Mouse (Mus musculus) left cerebral cortex, postnatal 25 days (tissue): ENCODE data around the gene Chst1. TPM values are rescaled to one million over a fixed set of nuclear protein-coding genes. Genes with fewer than 3 reads are reported as not detected.

Source experiments
- DNase-seq, 2 experiments: peaks; one replicate each; pipeline ENCODE4 v3.0.0; 2022; ENCODE audit warnings: low spot score in 2 of 2, mixed read lengths in 1 of 2
- intact Hi-C: fragments of 180-260 bp; cut with DNase I; formaldehyde crosslinking; loops from one replicate; pipeline ENCODE4 v1.15.1; 2025
- total RNA-seq, 2 experiments: library from RNA; stranded (reverse); gene quantifications; 2 replicates each; pipeline ENCODE4 v1.2.3; 2021

The Chst1 gene
- total RNA-seq, 2 experiments from 2014 or later: 240 to 269 TPM

DNA sequence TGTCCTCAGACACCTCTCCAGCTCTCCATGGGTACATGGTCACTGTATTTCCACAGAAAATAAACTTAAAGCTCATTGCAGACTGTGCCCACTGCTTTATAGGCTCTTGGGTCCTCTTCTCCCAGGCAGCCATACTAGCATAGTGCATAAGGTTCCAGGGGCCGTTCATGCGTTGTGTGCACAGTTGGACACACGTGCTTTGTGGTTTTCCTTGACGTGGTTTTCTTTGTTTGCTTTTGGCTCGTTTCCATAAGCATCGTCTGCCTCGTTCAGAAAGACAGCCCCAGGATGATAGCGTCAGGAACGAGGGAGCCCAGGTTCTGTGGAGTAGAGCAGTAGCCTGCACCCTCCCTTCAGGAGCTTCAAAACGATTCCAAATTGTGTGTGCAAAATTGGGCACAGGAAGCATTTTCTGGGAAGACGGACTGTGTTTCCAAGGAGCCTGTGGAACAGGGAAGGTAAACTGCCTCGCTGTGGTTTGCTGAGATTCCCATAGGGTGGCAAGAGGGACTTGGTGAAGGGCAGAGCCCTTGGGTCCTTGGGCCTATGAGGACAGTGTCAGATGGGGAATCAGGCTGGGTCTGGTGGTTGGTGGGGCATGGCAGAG, 8.6 kb downstream of the Chst1 start:
- DNase-seq: peak in 1 of 2 experiments; percentile 59
- intact Hi-C loops: loop anchor here (2.0 to 5.0 kb wide), 3 partner anchors 85 to 229 kb away; no protein-coding TSS in a partner anchor

DNA sequence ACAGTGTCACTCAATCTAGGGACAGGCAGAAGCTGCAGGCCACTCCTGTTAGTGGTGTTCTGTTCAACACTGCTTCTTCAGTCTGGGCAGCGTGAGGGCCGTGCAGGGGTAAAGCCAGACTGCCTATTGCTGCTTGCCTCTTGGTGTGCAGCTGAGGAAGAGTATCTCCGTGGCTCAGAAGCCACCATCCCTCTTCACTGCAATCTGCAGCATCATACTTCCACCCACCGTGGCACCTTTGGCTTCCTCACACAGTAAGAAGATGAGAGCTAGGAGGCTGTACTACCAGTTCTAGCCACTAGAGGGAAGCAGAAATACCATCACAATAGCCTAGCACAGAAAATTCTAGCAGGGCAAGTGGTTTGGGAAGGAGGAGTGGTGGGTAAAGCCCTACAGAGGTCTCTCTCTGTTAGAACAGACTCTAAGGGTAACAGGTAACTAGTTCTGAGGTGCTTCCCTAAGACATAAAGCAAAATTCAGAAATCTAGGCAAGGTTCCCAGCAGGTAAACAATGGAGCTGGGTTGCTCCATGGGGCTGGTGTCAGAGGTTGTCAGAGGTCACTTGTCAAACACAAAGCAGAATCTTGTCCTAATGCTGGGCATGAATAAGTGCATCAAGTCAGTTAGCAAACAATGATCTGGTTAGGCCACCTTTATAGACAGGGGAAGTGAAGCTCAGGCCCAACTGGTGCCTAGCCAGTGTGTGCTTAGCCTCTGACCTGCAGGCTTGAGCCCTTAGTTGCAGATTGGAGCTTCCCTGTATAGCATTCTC, 9.5 kb downstream of the Chst1 start:
- DNase-seq: peak; percentile 81 to 89
- intact Hi-C loops: loop anchor here (2.0 to 5.0 kb wide), 3 partner anchors 84 to 228 kb away; no protein-coding TSS in a partner anchor

DNA sequence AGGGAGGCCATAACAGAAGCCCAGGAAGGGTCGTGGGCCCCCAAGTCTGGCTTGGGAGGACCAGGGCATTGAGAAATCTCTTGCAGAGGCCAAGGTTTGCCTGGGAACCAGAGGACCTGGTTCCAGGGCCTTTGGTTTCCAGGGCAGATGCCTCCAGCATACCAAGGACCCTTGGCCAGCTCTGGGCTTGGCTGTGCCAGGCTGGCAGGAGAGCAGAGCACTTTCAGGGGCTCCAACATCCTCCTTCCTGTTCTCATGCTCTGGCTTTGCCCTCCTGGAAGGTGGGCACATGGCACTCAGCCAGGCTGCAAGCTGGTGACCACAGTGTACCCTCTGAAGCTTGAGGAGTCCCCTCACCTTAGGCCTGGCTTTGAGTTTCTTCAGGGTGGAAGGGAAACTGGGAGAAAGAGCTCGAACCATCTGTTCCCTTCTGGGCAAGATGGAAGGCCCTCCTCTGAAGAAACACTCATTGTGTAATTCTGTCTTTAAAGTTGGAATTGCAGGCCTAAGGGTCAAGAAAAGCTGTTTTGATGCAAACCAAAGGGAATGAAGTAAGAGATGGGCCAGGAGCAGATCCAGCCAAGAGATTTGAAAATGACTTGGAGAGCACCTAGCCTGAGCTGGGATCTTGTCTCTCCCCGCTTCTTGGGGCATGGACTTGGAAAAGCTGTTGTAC, 10.3 kb downstream of the Chst1 start:
- DNase-seq: no peak
- intact Hi-C loops: loop anchor here (2.0 to 5.0 kb wide), 3 partner anchors 83 to 227 kb away; no protein-coding TSS in a partner anchor

DNA sequence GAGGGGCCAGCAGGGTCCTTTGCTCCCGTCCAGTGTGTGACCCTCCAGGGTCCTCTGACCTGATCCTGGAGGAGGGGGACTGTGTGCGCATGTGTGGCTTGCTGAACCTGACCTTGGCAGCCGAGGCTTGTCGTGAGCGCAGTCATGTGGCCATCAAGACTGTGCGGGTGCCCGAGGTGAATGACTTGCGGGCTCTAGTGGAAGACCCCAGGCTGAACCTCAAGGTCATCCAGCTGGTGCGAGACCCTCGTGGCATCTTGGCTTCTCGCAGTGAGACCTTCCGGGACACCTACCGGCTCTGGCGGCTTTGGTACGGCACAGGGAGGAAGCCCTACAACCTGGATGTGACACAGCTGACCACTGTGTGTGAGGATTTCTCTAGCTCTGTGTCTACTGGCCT, 14.1 kb downstream of the Chst1 start:
- DNase-seq: no peak
- intact Hi-C loops: no loop called here

DNA sequence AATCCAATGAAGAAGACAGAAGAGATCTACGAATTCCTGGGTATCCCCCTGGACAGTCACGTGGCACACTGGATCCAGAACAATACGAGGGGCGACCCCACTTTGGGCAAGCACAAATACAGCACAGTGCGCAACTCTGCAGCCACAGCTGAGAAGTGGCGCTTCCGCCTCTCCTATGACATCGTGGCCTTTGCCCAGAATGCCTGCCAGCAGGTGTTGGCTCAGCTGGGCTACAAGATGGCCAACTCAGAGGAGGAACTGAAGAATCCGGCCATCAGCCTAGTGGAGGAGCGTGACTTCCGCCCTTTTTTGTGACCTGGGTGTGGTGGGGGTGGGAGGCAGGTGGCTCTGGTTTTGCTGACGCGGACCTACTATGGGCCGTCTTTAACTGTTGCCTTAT, 14.6 kb downstream of the Chst1 start:
- intact Hi-C loops: no loop called here
- DNase-seq: no peak

DNA sequence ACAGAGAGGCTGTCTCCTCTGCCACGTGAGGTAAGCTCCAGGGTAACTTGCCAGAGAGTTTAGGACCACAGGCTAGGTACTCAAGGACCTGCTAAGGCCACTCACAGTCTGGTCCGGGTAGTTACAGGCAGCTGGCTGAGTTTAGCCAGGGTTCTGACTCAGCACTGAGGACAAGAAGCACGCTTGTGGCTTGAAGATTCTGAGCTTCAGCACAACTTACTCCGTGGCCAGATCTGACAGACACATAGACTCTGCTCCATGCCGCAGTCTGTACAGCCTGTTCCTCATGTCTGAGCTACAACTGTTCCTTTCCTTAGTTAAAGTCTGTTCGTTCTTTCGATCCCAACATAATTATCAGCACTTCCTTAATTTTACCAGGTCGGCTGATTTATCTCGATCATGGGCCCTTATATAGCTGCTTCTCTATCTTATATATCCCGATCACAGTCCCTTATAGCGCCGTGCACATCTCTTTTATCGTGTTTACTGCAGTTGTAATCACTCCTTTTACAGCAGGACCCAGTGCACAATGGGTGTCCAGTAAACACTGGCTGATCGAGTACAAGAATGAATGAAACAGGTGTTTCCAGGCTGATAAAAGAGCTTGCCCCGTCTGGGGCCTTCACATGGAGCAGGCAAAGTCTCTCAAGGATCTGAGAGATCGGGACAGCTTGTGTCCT, 17.7 kb downstream of the Chst1 start:
- no peak for DNase-seq
- intact Hi-C loops: no loop called here

DNA sequence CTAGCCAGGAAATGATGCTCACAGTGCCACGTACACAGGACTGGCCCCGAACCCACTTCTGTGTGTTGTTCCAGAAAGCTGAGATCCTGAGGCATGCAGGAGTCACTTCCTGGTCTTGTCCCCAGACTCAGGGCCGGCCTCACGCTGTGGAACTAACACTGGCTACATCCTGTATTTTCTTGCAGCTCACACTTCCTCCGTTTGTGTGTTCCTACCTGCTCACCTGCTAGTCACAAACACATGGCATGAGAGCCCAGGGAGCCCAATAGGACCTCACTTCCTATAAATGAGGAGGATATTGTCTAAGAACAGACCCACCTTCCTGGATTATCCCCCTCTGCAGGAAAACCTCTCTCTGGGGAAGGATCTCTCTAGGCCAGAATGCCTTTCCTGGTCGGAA, 18.5 kb downstream of the Chst1 start:
- intact Hi-C loops: no loop called here
- DNase-seq: no peak

DNA sequence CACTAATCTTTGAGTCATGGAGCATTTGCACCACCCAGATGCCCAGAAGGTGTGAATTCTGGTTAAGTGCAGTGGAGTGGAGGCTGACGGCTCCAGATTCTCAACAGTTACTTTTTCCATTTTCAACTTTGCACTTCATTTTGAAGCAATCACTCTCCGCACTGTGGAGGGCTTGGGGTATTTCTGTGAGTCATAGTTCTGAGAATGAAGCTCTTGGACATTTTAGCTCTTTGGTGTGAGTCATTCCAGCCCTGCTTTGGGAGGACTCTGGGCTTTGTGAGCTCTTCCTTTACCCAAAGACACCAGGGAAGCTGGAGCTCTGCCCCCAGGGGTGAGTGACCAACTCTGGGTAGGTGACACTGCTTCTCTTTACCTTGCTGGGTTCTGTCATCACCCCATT, 28.1 kb downstream of the Chst1 start:
- intact Hi-C loops: no loop called here
- peak in 1 of 2 experiments; percentile 58 for DNase-seq

DNA sequence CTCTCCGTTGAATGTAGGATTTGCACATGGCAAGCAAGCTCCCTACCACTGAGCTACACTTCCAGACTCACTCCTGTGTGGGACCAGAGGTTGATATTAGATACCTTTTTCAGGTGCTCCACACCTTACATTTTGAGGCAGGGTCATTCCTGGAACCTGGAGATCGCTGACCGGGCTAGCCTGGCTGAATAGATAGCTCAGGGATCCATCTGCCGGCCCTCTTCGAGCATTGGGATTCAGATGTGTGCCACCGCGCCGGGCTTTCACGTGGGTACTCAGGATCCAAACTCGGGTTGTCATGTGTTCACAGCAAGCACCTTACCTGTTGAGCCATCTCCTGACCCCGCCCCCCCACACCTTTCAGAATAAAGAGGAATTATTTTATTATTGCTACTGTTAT, 31.3 kb downstream of the Chst1 start:
- intact Hi-C loops: no loop called here
- DNase-seq: no peak

DNA sequence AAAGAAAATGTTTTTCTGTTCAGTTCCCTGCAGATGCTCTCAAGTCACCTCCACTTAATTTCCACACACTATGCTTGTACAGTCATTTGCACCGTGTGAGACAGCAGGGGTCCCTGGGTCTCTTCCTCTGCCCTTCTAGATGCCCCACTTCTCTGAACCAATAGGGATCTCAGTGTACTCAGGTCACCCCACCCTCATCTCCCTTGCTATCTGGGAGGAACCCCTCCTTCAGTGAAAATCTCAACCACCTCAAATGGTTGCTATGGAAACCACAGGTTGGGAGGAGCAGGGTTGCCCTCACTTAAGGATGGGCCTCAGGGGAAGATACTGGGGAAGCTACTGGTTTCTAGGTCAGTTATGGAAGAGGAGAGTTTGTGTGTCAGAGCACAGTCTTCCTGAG, 32.5 kb downstream of the Chst1 start:
- intact Hi-C loops: no loop called here
- no peak for DNase-seq

DNA sequence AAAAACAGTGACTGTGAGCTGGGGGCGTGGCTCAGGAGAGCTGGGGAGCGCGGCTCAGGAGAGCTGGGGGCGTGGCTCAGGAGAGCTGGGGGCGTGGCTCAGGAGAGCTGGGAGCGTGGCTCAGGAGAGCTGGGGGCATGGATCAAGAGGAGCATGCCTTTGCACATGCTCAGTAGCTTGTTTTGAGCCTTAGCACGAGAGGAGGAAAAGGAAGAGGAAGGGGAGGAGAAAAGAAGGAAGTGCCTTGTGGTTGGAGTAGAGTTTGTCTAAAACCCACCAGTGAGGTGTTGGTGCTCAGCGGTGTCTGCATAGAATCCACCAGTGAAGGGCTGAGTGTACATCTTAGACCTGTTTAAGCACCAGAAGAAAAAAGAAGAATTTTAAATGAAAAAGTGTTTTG, 41.0 kb downstream of the Chst1 start:
- intact Hi-C loops: no loop called here
- DNase-seq: no peak

DNA sequence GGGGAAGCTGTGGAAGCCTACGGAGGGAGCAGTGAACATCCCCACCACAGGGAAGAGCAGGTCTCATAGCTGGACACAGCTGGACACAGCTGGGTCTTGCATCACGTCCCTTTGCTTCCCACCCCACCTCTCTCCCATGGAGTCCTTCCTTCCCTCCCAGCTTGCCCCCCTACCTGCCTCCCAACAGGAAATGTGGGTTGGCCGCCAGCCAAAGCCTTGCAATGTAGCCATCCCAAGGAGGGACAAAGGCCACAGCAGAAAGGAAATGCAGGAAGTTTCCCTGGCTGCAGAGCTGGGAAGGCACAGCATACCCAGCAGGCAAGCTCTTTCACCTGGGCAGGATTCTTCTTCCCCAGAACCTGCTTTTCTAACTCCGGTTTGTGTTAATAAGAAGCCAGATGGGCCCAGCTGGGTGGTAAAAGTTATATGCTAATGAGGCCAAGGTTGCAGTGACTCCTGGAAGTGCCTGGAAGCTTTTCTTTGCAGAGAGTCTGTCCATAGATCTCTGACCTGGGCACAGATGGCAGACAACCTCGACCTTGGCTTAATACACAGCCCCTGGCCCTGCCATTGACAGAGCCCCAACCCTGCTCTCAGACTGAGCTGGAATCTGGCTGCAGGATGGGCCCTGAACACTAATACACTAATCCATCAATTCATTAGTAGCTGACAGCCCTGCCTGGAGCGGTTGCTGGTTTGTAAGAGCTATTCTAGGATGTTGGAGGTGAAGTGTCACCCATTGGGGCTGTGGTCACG, 46.0 kb downstream of the Chst1 start:
- intact Hi-C loops: no loop called here

DNA sequence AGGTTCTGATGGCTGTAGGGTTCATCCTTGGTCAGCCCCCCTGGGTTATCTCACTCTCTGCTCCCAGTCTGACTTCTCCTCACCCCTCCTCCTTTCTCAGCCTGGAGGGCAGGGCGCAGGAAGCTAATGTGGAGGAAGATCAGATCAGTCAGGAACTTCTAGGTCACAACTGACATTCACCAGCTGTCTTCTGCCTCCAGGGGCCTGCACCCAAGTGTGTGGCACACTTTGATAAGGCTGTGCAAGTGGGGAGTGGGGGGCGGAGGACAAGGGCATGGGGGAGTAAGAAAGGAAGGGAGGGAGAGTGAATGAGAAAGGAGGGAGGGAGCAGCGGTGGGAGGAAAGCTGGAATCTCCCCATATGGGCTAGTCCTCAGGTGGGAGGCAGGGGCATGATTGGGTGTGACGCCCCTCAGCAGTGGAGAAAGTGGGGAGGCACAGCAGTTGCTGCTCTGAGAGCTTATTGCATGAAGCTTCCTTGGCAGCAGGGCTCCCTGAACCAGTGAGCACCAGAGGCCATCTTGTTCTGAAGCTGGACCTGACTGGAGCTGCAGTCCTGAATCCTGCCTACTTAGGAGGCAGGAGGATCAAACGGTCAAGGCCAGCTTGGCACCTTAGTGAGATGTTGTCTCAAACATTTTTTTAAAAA, 49.8 kb downstream of the Chst1 start:
- intact Hi-C loops: no loop called here
- DNase-seq: no peak

More for the DNA sequence above, 46.0 kb downstream of the Chst1 start:
- no peak for DNase-seq

DNA sequence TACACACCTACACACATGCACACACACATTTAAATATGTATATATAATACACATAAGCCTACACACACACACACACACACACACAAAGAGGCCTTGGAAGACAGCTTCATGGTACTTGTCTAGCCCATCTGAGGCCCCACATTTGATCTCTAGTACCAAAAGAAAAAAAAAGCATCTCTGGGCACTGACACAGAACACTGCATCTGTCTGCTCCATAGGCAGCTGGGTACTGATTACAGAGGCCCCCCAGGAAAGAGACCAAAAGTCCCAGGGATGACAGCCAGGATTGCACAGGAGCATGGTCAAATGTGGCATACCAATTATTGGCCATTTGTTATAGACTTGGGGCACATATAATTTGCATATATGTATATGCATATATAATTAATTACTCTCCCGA, 50.9 kb downstream of the Chst1 start:
- no peak for DNase-seq
- intact Hi-C loops: no loop called here

DNA sequence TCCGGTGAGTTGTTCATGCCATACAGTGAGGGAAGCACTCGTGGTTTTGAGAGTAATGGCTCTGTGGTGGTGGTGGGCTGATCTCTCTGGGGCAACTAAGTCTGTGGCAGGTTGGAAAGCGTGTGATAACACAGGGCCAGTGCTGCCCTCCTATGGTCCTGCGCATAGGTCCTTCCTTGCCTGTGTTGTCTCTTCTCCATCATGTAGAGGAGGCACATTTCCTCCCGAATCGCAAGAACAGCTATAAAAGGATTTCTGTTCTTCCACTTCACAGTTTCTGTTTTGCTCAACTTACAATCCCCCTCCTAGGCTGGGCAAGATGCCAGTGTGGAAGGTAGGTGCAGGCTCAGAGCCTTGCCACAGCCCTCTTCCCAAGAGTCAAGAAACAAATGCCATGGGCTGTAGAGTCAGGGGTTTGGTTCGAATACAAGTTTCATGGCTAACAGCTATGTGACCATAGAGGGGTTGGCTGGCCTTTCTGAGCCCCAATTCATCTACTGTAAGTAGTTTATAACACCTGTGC, 51.8 kb downstream of the Chst1 start:
- intact Hi-C loops: no loop called here

DNA sequence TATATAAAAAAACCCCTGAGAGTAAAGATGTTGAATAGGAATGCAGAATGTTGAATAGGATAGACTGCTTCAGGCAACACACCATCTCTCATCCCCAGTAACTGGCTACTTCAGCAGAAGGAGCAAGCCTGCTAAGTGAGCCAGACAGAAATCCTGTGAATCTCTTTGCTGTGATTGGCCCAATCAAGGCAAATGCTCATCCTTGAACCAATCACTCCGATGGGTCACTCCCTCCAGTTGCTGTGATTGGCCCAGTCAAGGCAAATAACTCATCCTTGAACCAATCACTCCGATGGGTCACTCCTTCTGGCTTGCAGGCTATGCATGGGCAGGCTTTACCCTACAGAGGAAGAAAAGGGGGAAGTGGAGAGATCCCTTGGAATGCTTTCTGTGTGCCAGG, 57.7 kb downstream of the Chst1 start:
- intact Hi-C loops: no loop called here

More for the DNA sequence above, 51.8 kb downstream of the Chst1 start:
- peak in 1 of 2 experiments; percentile 50 for DNase-seq

DNA sequence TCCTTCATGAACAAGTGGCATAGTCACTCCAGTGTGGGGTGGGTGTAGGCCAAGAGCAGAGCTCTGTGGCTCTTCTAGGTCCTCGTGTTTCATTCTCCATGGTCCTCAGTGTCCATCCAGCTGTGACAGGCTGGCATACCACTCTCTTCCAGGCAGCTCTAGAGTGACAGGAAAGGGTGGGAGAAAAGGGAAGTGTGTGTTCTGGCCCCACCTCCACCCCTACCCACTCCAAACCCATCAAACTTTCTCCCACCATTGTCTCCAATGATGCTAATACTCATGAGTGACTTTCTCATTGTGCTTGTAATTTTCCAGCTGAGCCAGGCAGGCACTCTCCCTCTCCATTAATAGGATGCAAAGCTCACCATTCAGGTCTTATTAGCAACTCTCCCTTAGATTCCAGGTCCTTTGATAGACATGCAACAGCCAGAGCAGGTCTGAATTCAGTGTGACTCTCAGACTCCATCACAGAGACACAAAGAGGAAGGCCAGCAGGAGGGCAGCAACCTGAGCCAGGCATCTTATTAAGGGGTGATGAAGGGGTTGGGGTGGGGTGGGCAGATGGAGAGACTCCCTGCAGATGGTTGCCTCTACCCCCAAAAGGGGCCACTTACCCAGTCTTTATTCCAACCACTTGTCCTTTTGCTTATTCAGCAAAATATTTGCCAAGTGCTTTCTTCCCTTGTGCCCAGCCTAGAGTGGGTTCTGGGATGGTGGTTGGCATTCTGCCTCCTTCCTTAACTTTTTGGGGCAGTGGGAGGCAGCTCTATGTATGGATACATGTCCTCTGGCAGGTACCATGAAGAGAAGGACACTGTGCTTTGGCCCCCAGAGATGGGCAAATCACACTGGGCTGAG, 59.0 kb downstream of the Chst1 start:
- intact Hi-C loops: no loop called here
- DNase-seq: no peak

More for the DNA sequence above, 57.7 kb downstream of the Chst1 start:
- DNase-seq: peak in 1 of 2 experiments; percentile 37
